Mouse (Mus musculus) neural tube, embryonic 14.5 days (tissue): ENCODE measurements around the gene Cracr2b. TPM values are rescaled to one million over a fixed set of nuclear protein-coding genes. Genes with fewer than 3 reads are reported as not detected.

ENCODE experiments used
- ATAC-seq: fragments of 200-750 bp; cut with Nextera tagmentation; 2 replicates; pipeline ENCODE4 v1.8.0; 2017; ENCODE audit warnings: low read depth, mild to moderate bottlenecking, moderate TSS enrichment, moderate library complexity
- H3K27ac ChIP-seq: fragments of 300-500 bp; sonication (generic); 2 replicates; pipeline ENCODE4 v1.5.1; 2014; ENCODE audit warnings: low read depth, mild to moderate bottlenecking, control low read depth, low read length, moderate library complexity, mixed read lengths
- H3K27me3 ChIP-seq: fragments of 300-500 bp; sonication (generic); 2 replicates; pipeline ENCODE4 v1.6.1; 2014; ENCODE audit warnings: low read length; ENCODE audit not compliant: control insufficient read depth, insufficient read depth
- H3K36me3 ChIP-seq: fragments of 300-500 bp; sonication (generic); 2 replicates; pipeline ENCODE4 v1.6.1; 2014; ENCODE audit warnings: low read length, mixed read lengths; ENCODE audit not compliant: control insufficient read depth, insufficient read depth
- H3K4me1 ChIP-seq: fragments of 300-500 bp; sonication (generic); 2 replicates; pipeline ENCODE4 v1.6.1; 2014; ENCODE audit warnings: low read length; ENCODE audit not compliant: control insufficient read depth, insufficient read depth
- H3K4me2 ChIP-seq: fragments of 300-500 bp; sonication (generic); 2 replicates; pipeline ENCODE4 v1.6.1; 2014; ENCODE audit warnings: mild to moderate bottlenecking, low read depth, low read length, control low read depth
- H3K4me3 ChIP-seq: fragments of 300-500 bp; sonication (generic); 2 replicates; pipeline ENCODE4 v1.5.1; 2014; ENCODE audit warnings: low read depth, low read length, control low read depth, mixed read lengths
- H3K9ac ChIP-seq: fragments of 300-500 bp; sonication (generic); replicated peaks from 2 replicates; pipeline ENCODE4 v1.6.1; 2014; ENCODE audit warnings: low read depth, mild to moderate bottlenecking, control low read depth, low read length, mixed read lengths
- H3K9me3 ChIP-seq: fragments of 300-500 bp; sonication (generic); 2 replicates; pipeline ENCODE4 v1.6.1; 2016; ENCODE audit warnings: low read length; ENCODE audit not compliant: control insufficient read depth
- WGBS: fragments of 180-500 bp; shearing (Covaris S2); extraction: QIAGEN DNeasy Blood & Tissue Kit; methylation state at CpG from one replicate; pipeline ENCODE4 v1.1.7; 2014; 5-methylcytosine and 5-hydroxymethylcytosine counted together
- polyA plus RNA-seq: library from polyadenylated mRNA; unstranded; fragments of >200 nt; fragmentation: Nextera tagmentation; extraction: Ambion mirVana; gene quantifications from 2 replicates; pipeline ENCODE4 v1.2.1, GENCODE M21; 2014

The Cracr2b gene
- polyA plus RNA-seq, 1 experiment from 2014 or later, result 3.6 TPM

DNA sequence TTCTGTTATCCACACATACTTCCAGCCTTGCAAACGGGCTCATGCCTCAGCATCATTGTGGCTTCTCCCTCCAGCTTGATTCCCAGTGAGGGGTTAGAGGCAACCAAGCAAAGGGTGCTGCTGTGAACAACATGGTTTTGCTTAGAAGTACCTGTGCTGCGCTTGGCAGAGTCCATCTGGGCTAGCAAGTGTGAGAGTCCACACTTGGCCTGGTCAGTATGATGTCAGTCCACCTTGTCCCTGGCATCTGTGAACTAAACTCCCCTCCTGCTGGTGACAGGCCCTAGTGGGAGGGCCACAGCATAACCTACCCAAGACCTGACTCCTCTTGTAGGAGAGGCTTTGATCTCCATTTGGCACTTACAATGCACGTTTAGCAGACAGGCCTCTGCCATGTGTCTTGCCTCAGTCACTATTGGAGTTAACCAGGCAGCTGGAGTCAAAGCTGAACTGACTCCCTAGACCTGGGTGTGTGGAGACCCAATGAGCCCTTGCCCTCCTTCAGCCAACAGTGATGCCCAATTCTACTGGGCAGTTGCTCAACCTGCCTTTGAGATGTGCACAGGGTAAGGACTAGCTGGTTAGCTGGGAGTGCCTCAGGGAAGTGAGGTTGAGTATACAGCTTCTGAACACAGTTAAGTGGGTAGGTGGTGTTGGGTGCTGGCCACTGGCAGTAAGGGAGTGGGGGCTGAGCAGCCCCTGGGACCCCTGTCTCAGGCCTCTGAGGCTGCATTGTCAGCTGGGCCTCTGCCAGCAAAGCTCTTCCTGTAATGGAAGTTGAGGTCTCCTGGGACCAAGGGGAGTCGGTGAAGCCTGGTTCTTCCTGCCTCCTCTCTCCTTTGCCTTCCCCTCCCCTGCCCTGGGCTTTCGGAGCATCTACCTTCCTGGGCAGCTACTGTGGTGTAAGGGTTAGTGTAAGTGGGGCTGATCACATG lies 23.6 kb downstream of the Cracr2b start:
- Histone ChIP-seq H3K9me3 (no peaks in the 10 kb centered on the region), H3K27me3 (peaks cover 4% of the 10 kb centered on the region; the same call in 1 of the 2 replicates), H3K4me2 (0 out of 2 replicates have a peak overlapping the region, but pooled peaks have one; percentile 8), H3K4me3 (no peak overlapping the region), H3K9ac (no peak overlapping the region), H3K36me3 (no peaks in the 10 kb centered on the region), H3K27ac (no peak overlapping the region), H3K4me1 (peaks cover 16% of the 10 kb centered on the region)
- WGBS, result 75% methylated on average over 5 of the region's 5 CpGs
- ATAC-seq, result no peak

DNA sequence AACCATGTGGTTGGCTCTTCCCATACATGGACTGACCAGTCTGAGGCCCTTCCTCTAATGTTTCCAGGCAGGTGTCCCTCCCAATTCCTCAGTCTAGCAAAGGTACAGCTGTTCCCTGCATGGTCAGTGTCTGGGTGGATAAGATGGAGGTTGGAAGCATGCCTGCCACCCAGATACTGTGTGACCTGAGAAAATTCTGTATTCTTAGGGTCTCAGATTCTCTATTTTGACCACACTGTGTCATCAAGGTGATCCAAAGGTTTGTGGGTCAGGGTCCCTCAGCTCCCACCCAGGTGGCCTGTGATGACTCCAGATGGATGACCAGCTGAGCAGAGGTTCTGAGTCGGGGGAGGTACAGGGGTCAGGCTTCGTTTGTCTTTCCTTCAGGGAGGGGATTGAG lies 24.3 kb downstream of the Cracr2b start:
- Histone ChIP-seq H3K36me3 (no peaks in the 10 kb centered on the region), H3K9me3 (no peaks in the 10 kb centered on the region), H3K4me3 (no peak overlapping the region), H3K4me2 (no peak overlapping the region), H3K9ac (no peak overlapping the region), H3K27me3 (peaks cover 4% of the 10 kb centered on the region; the same call in 1 of the 2 replicates), H3K27ac (no peak overlapping the region), H3K4me1 (peaks cover 16% of the 10 kb centered on the region)
- WGBS, result 71% methylated on average over 2 of the region's 2 CpGs
- no peak for ATAC-seq

DNA sequence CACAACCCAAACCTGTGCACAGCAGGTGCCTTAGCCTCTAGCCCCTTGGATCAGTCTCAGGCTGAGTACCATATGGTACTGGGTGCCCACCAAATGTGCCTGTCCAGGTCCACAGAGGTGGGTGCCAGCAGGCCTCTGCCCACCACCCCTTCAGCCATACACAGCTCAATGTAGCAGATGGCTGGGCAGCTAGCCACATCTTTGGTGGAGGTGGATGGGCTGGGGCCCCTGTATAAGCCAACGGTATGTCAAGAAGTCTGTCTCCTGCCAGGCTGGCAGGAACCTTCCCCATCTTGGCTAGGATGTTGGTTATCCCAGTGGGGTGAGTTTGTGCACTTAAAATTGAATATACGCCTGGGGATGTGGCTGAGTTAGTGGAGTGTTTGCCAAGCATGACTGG lies 24.7 kb downstream of the Cracr2b start:
- Histone ChIP-seq H3K4me2 (no peak overlapping the region), H3K36me3 (no peaks in the 10 kb centered on the region), H3K27ac (no peak overlapping the region), H3K27me3 (peaks cover 4% of the 10 kb centered on the region; the same call in 1 of the 2 replicates), H3K9ac (no peak overlapping the region), H3K4me3 (no peak overlapping the region), H3K4me1 (peaks cover 16% of the 10 kb centered on the region), H3K9me3 (no peaks in the 10 kb centered on the region)
- 84% methylated on average over 2 of the region's 2 CpGs for WGBS
- no peak for ATAC-seq

DNA sequence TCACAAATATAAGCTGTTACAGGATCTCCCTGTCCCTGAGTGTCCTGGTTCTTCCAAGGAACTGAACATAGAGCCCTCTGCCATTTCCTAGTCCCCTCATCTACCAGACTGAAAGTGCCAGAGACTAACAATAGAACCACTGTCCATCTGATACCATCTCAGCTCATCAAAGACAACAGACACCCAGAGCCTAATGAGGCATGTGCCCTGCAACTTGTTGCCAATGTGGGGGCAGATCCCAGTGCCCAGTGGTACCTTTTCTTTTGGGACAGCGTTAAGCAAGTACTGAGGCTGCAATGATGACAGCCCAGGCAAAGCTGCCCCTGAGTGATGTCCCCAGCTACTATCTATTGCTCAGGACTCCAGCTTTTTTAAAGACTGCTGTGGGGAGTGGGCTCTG lies 25.3 kb downstream of the Cracr2b start:
- H3K4me3 ChIP-seq, result no peak overlapping the region
- WGBS, result 95% methylated on average over 1 of the region's 1 CpGs
- H3K4me1 ChIP-seq, result peaks cover 13% of the 10 kb centered on the region
- ATAC-seq, result no peak
- no peak overlapping the region for H3K27ac ChIP-seq
- H3K4me2 ChIP-seq, result no peak overlapping the region
- no peaks in the 10 kb centered on the region for H3K9me3 ChIP-seq
- no peaks in the 10 kb centered on the region for H3K36me3 ChIP-seq
- peaks cover 4% of the 10 kb centered on the region; the same call in 1 of the 2 replicates for H3K27me3 ChIP-seq
- no peak overlapping the region for H3K9ac ChIP-seq

DNA sequence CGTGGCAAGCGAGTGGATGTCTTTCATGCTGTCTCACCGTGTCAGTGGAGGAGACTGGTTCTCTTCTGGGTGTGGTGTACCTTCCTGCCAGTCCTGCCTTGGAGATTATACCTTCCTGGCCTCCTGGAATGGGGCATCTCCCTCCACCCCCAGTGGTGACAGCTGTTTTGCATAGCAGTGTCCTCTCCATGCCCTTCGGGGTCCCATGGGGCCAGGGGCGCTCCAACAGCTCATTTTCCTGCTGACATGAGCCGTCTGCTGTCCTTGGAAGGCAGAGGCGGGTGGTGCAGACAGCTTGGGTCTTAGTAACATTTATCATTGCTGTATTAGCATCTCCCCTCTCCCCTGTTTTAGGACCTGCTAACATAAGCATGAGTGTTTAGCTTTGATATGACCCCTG lies 26.2 kb downstream of the Cracr2b start:
- Histone ChIP-seq H3K27me3 (peaks cover 4% of the 10 kb centered on the region; the same call in 1 of the 2 replicates), H3K9me3 (no peaks in the 10 kb centered on the region), H3K4me3 (no peak overlapping the region), H3K9ac (no peak overlapping the region), H3K27ac (no peak overlapping the region), H3K4me1 (peaks cover 8% of the 10 kb centered on the region), H3K36me3 (no peaks in the 10 kb centered on the region), H3K4me2 (no peak overlapping the region)
- 80% methylated on average over 7 of the region's 7 CpGs for WGBS
- ATAC-seq, result no peak

DNA sequence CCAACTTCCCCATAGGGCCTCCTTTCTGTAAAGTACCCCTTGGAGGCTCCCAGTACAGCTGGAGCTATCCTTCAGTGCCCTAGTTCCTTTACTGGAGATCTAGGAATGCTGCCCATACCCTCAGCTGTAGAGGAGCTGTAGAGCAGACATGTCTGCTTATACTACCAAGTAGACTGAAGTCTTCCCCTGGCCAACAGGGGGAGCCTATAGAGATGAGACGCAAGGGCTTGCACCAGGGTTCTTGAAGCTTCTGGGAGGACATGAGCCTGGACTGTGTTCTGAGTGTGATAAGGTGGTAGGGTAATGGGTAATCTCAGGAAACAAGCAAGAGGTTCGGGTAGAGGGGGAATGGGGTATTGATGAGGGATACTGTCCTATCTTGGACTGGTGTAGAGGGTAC lies 30.3 kb downstream of the Cracr2b start:
- no peak overlapping the region for H3K4me2 ChIP-seq
- WGBS, result 85% methylated on average over 2 of the region's 2 CpGs
- no peaks in the 10 kb centered on the region for H3K4me1 ChIP-seq
- no peak overlapping the region for H3K27ac ChIP-seq
- no peak overlapping the region for H3K9ac ChIP-seq
- no peak overlapping the region for H3K4me3 ChIP-seq
- no peaks in the 10 kb centered on the region for H3K9me3 ChIP-seq
- no peaks in the 10 kb centered on the region for H3K36me3 ChIP-seq
- no peaks in the 10 kb centered on the region for H3K27me3 ChIP-seq
- no peak for ATAC-seq

DNA sequence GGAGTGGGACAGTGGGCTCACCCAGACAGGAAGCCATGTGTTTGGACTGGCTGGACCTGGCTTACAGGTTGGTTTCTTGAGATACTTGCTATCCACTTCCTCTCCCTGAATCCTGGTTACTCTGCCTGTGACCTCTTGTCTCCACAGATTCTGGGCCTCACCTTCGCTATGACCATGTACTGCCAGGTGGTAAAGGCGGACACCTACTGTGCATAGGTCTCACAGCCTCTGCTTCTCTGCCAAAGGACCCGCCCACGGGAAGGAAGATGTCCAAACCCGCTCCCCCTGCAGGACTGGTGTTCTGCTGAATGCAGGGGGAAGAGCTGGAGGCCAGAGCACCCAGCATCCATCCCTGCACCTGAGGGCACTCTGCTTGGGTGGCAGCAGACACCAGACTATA lies 31.8 kb downstream of the Cracr2b start:
- H3K4me1 ChIP-seq, result no peaks in the 10 kb centered on the region
- H3K27ac ChIP-seq, result no peak overlapping the region
- H3K4me2 ChIP-seq, result no peak overlapping the region
- ATAC-seq, result no peak
- no peaks in the 10 kb centered on the region for H3K27me3 ChIP-seq
- no peaks in the 10 kb centered on the region for H3K9me3 ChIP-seq
- WGBS, result 88% methylated on average over 5 of the region's 5 CpGs
- no peak overlapping the region for H3K4me3 ChIP-seq
- no peaks in the 10 kb centered on the region for H3K36me3 ChIP-seq
- H3K9ac ChIP-seq, result no peak overlapping the region

DNA sequence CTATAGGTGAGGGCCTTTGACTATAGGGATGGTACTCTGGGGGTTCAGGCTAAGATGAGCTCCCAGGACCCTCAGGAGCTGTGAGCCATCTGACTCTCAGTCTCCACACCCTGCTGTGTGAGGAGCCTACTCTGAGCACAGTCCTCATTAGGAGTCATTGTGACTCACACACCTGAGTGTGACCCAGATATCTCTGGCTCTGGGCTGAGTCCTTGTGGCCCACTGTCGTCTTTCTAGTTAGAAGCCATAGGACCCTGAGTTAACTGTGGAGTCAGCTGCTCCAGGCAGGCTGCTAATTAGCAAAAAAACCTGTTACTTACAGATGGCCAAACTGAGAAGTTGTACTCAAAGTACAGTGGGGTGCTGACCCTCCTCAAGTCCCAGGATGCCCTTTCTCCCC lies 32.8 kb downstream of the Cracr2b start:
- Histone ChIP-seq H3K4me3 (no peak overlapping the region), H3K4me1 (no peaks in the 10 kb centered on the region), H3K9ac (no peak overlapping the region), H3K4me2 (no peak overlapping the region), H3K36me3 (no peaks in the 10 kb centered on the region), H3K9me3 (no peaks in the 10 kb centered on the region), H3K27me3 (no peaks in the 10 kb centered on the region), H3K27ac (no peak overlapping the region)
- WGBS, result 85% methylated on average over 1 of the region's 1 CpGs
- ATAC-seq, result no peak

DNA sequence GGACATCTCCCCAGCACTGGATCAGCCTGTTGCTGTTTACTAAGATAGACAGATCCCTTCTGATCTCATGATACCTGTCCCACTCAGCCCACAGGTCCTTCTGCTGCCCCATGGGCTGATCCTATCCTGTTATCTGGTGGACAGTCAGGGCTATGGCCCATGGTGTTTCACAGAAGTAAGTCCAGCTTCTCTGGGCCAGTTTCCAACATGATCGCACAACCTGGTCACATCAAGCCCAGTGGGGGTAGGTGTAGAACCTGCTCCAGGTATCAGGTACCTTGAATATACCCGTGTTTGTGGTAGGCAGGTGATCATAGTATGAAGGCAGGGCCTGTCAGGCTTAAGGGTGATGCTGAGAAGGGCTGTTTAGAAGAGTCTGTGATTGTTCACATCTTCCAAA lies 34.5 kb downstream of the Cracr2b start:
- H3K9me3 ChIP-seq, result no peaks in the 10 kb centered on the region
- peaks cover 7% of the 10 kb centered on the region; the same call in 1 of the 2 replicates for H3K36me3 ChIP-seq
- H3K9ac ChIP-seq, result no peak overlapping the region
- no peak overlapping the region for H3K27ac ChIP-seq
- H3K4me3 ChIP-seq, result no peak overlapping the region
- no peaks in the 10 kb centered on the region for H3K4me1 ChIP-seq
- WGBS, result 95% methylated on average over 2 of the region's 2 CpGs
- no peak for ATAC-seq
- H3K4me2 ChIP-seq, result no peak overlapping the region
- H3K27me3 ChIP-seq, result no peaks in the 10 kb centered on the region
